Mouse (Mus musculus): ENCODE results near the gene Olfr315.
"Not testable (repeated sequence)": the region's sequence is repeated elsewhere in the genome, so short reads cannot be mapped to it uniquely, and the experiment has no call there.

Olfr315 gene

DNA sequence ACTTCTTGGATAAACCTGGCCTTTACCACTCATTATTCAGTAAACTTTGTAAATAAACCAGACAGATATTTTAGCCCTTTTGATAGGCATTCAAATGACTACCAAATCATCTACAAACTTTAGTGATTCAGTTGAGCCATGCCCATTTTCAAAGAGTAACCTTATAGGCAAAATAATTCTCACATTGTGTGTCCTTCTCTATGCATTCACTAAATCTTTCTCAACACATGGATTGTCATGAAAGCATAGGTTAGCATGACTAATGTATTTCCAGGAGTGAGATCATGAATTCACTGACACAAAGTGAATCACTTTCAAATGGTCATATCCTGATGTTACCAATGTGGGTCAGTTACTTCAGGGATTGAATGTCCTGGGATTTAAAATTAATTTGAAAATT is at the start of gene Olfr315:
Gene Olfr315 (plus strand): TSS at position 301 of the 400 bp plus-strand sequence.
- no peak for DNase-seq (ENCODE audit: low read depth, low spot score)

DNA sequence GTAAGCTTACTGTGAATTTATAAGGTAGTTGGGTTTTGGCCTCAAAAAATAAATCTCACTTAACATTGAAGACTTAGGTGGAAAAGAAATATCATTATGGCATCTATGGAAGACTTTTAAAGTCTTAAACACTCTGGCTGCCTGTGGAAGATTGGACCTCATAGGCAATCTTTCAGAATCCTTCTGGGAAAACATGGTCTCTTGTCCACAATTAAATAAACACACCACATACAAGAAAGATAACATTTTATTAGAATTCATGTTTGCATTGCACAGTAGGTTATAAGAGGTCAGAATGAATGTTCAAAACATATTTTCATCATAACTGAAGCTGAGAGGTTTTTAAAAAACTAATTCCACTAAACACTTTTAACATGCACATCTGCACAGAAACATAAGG is 49.1 kb upstream of the Olfr315 start, which contains the start of gene Olfr318:
Gene Olfr318 (minus strand): TSS at position 101 of the 400 bp plus-strand sequence.
- no peak for DNase-seq (ENCODE audit: low read depth, low spot score)

DNA sequence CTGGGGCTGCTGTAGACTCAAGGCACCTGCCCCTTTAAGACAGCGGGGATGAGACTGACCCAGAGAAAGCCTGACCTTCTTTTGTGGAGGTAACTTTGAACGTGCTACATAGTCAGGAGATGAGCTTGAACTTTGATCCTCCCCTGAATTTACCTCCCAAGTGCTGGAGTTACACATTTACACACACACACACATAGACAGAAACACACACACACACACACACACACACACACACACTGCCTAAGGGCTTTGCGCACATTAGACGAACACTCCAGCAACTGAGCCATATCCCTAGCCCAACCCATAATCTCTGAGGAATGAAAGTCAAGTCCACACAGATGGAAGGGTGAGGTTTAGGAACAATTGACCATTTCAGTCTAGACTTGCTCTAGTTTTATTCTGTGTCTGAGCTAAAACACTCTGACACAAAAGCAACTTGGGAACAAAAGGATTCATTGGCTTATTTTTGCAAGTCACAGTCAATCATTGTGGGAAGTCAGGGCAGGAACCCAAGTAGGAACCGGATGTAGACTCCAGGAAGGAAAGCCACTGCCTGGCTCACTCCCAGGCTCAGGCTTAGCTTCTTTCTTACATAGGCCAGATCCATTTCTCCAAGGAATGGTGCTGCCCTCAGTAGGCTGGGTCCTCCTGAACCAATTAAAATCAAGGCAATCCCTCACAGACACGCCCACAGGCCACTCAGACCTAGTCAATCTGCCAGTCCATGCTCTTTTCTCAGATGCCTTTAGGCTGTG is 44.9 kb upstream of the Olfr315 start:
- not testable (repeated sequence) for DNase-seq (ENCODE audit: low read depth, low spot score)

DNA sequence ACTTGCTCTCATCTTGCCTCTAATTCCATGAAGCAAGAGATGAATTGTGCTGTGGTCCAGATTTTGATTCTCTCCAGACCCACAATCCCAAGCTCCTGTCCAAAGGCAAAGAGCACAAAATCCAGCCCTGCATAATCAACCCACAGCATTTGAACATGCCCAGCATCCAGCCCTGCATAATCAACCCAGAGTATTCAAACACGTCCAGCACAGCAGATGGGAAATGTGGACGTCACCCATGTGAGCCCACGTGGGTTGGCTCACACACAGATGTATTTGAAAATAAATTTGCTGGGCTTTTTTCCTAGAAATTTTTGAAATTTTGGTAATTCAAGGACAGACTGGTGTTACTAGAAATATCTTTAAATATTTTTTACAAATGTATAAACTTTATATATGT is 39.6 kb upstream of the Olfr315 start:
- peak; percentile 6 for DNase-seq (ENCODE audit: low read depth, low spot score)

DNA sequence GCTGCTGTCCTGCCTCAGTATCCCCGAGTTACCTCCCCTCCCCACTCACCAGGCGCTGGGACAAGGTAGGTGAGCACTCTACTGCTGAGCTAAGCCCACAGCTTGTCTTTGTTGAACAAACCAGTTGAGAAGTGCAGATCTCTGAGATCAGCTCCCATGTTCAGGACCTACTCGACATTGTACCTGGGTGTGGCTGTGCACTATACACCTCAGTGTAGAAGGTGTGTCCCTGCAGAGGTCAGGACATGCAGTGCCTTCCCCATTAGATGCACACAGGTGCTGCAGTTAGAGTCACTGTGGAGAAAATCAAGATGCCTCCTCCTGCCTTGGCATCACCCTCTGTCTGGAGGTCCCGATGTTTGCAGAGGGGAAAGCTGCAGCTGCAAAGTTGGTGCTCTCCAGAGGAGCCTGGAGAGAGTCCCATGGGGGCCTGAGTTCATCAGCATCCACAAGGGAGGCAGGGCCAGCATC is 34.2 kb upstream of the Olfr315 start, which contains the start of gene Olfr317:
Gene Olfr317 (minus strand): TSS at position 421 of the 471 bp plus-strand sequence.
- DNase-seq (ENCODE audit: low read depth, low spot score): no peak

DNA sequence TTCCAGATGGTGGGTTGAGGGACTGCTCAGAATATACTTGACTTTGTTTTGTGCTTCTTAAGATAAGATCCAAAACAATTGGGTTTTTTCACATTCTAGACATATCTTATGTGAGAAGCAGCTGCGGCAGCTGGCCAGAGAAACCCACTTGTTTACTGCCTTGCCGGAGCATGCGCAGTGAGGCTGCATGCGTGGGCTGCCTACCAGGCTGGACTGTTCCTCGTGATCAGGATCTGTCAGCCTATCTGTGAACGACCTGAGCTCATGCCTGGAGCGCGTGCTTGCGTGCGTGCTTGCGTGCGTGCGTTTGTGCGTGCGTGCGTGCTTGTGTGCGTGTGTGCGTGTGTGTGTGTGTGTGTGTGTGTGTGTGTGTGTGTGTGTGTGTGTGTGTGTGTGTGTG is 21.9 kb upstream of the Olfr315 start:
- not testable (repeated sequence) for DNase-seq (ENCODE audit: low read depth, low spot score)

DNA sequence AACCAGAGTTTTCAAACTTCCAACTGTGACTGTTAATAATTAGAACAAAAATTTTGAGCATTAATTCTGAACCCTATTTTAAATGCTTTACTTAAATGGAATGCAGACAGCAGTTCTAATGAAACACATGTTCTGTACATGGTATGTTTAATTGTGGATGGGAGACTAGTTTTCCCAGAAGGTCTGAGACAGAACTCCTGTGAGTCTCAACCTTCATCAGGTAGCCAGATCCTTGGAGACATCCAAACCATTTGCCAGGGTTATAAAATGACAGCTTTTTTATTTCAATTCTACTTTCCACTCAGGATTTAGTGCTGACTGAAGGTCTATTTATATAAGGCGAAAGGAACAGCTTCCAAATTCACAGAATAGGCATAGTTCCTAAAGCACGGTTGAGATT is 20.6 kb upstream of the Olfr315 start, which contains the start of gene Olfr316:
Gene Olfr316 (plus strand): TSS at position 301 of the 400 bp plus-strand sequence.
- DNase-seq (ENCODE audit: low read depth, low spot score): no peak

DNA sequence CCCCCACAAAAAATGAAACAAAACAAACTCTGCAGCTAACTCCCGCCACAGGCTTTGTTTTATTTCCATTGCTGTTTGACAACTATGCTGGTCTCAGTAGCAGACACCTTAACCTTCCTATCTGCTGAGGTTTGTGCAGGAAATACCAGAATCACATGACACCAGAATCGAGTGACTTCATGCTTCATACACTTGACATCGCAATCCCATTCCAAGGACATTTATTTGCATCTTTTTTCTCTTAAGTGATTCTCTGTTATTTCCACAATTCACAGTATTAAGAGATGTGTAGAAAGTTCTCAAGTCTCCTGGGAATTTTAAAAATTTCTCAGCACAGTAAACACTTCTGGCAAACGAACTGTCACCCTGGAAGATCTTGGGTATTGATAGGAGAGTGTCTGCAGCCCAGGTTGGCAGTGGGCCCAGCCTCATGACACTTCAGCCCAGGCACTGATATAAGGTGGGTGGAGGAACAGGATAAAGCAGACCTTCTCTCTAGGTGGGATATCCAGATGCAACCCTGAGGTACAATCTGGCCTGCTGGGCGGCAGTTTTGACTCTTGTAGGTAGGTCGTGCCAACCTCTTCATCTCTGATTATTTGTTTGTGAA is 9.6 kb downstream of the Olfr315 start, which contains the start of gene Olfr314:
Gene Olfr314 (plus strand): TSS at position 473 of the 610 bp plus-strand sequence.
- no peak for DNase-seq (ENCODE audit: low read depth, low spot score)

DNA sequence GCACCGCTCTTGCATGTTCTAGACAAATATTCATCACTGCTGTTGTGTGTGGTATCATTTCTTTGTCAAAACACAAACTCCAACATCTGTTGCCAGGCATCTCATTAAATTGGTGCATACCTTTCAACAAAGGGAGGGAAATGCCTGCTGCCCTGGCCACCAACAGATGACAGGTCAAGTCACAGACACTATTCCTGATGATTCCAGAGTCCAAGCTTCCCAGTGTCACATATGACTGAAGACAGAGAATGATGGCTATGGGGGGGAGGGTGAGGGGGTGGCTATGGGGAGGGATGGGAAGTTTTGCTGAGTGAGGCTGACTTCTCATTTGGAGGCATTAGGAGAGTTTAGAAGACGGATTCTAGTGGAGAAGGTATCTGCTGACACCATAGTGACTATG is 11.2 kb downstream of the Olfr315 start:
- DNase-seq (ENCODE audit: low read depth, low spot score): no peak

DNA sequence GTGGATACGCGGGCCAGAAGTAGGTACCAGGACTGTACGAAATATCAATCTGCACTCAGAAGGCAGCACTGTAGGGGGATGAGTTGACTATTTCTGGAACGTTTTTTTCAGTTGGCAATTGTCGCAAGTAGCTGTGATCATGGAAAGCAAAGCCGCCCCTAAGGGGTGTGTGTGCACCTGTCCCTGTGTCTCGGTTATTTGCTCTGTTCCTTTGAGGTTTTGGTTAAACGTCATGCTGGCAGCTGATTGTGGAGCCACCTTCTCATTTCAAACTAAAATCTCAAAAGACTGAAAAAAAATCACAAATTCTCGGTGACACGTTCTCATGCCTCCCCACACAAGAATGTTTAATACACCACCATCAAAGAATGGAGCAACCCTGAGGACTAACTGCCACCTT is 14.7 kb downstream of the Olfr315 start:
- no peak for DNase-seq (ENCODE audit: low read depth, low spot score)

DNA sequence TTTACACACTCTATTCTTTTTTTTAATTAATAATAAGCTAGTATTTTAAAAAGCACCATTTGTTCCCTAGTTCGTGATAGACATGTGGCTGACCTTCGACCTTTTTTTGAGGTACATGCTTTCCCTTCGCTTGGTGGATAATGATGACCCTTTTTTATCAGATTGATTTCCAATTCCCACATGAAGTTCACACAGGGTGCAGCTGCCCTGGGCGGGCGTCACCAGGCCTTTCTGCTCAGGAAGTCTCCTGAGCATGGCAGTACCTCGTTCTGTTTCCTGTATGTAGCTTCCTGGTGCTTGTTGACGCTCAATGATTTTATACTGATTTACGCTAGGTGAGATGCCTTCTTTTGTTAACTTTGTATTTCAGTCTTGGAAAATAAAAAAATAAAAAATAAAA is 15.4 kb downstream of the Olfr315 start:
- no peak for DNase-seq (ENCODE audit: low read depth, low spot score)

DNA sequence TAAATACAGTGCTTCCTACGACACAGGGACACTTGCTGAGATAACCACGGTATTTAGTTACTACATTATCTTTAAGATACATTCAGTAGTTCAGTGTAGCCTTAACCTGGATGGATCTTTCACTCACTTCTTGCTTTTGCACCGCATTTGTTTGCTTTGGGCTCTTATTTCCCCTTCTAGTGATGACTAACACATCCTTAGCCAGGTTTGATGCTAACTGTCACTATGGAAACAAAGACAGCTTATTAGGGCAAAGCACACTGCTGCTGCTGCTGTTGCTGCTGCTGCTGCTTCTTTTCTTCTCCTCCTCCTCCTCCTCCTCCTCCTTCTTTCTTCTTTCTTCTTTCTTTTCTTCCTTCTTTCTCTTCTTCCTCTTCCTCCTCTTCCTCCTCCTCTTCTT is 16.5 kb downstream of the Olfr315 start:
- DNase-seq (ENCODE audit: low read depth, low spot score): no peak

DNA sequence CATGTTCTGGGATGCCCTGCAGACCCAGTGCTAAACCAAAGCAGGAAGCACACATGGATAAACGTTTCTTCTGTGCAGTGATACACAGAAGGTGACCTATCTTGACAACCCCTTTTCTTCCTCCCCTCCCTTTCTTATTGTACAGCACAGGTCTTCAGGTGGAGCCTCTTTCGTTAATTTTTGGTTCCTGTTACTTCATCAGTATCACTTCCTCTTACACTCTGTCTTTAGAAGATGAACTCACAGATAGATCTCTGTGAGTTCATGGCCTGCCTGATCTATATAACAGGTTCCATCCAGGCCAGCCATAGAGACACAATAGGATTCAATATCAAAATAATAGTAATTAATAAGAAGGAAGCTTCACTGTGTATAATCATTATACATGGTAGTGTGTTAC is 17.1 kb downstream of the Olfr315 start:
- no peak for DNase-seq (ENCODE audit: low read depth, low spot score)

DNA sequence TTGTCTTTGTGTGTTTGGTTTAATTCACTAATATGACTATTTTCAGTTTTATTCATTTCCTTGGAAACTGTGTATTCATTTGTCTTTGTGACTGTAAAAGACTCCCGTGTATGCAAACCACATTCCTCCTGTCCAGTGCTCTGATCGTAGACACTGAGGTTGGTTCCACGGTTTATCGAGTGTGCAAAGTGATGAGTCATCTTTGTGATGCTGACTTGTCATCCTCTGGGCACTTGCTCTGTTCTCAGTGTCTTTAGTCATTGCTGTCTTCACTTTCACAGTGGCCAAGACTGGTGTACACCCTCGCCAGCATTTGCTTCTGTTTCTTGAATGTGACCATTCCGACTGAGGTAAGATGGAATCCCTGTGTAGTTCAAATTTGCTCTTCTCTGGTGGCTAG is 17.7 kb downstream of the Olfr315 start:
- no peak for DNase-seq (ENCODE audit: low read depth, low spot score)

DNA sequence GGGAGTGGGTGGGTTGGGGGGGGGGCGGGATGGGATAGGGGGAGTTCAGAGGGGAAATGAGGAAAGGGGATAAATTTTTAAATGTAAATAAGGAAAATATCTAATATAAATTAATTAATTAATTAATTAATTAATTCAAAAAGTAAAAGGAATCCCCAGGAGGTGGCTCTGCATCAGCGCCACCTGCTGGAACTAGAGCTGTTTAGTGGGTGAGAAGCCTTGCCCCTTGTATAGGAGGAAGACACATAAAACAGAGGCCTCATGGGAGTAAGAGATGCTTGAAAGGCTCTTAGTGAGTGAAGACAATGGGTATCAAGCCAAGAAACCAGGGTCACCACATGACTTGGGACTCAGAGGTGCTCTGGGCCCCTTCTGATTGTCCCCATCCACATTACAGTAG is 22.9 kb downstream of the Olfr315 start:
- DNase-seq (ENCODE audit: low read depth, low spot score): no peak

DNA sequence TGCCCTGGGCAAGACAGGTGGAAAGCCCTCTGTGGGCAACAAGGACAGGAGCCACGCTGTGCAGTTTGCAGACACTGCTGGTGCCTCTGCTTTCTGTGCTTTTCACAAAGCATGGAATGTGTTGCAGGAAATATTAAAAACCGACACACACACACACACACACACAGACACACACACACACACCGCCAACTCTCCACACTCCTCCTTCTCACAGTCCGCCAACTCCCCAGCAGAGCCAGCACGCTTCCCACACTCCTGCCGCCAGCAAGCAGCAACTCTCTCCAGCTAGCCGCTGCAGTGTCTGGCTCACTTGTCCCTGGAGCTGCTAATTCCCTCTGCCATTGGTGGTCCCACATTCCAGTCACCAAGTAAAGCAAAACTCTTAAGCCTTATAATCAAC is 23.9 kb downstream of the Olfr315 start:
- no peak for DNase-seq (ENCODE audit: low read depth, low spot score)

DNA sequence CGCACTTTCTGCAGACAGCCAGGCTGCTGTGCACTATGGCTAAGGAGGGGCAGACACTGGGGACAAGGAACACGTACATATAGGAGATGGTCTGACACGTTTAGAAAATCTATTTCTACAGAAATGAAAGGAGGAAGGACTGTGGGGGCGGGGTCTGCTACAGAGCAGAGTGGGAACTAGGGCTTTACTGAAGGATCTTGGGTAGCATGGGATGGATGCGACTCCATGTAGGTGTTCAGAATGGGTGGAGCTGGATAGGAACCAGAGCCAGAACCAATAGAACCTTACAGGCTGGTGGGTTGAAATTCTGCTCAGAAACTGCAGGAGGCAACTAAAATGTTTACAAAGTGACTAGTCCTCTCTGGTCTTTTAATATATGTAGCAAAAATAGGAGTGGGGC is 26.8 kb downstream of the Olfr315 start:
- no peak for DNase-seq (ENCODE audit: low read depth, low spot score)

DNA sequence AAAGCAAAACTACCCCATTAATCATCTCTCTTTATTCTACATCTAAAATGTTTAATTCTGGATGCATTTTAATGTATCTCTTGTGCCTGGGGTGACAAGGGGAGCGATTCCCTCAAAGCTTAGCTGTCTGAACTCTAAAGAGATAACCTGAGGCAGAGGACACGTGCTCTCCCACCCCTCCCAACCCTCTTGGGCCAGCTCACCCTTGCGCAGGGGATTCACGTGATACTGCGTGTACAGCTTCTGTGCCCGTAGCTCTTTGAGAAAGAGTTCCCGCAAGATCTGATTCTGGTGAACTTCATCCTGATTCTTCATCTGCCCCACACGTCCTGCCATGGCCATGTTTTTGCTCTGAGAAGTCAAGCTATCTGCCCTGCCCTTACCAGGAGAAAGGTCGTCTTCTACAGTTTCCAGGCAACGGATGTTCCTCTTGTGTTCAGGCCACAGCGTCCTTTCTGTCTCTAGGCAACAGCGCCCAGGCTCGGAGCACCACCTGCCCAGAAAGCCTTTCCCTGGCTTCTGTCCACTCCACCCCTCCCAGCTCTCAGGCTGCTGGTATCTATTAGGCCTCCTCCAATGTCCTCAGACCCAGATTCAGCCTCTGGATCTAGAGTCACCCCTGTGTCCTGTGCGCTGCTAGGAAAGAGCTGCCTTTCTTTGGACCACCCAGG is 28.7 kb downstream of the Olfr315 start, which contains the start of gene Fam183b:
Gene Fam183b (minus strand): TSS at position 403 of the 671 bp plus-strand sequence.
- peak; percentile 54 for DNase-seq (ENCODE audit: low read depth, low spot score)

DNA sequence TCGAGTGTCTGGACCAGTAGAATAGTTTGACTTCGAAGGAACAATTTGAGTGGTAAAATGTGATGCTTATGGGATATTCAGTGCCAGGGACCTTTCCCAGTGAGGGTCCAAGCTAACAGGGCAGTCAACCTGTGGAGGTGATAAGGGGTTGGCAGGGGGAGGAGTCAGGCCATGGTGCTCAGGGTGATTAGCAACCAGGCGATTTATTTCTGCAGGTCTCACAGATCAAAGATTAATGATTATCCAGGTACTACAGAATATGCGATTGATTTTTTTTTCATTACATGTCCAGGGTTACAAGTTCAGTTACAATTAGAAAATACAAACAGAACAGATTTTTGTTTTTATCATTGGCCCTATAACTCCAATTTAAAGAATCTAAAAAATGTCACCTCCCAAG is 30.9 kb downstream of the Olfr315 start:
- no peak for DNase-seq (ENCODE audit: low read depth, low spot score)

DNA sequence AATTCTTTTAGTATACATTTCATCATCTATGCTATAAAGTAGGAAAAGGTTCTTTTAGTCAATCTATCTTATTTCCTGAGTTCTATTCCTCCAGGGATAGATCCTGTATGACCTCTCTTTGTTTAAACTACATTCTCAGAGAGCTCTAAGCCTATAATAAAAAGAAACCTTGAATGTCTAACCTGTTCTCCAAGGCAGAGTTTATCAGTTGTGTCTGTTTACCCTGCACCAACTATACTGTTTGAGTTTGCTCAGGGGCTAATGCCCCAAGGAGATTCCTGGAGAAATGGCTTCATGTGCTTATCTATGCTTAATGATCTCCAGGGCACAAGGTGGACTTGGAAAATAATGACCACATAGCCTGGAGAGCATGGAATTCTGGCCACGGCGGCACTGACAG is 31.4 kb downstream of the Olfr315 start:
- no peak for DNase-seq (ENCODE audit: low read depth, low spot score)

DNA sequence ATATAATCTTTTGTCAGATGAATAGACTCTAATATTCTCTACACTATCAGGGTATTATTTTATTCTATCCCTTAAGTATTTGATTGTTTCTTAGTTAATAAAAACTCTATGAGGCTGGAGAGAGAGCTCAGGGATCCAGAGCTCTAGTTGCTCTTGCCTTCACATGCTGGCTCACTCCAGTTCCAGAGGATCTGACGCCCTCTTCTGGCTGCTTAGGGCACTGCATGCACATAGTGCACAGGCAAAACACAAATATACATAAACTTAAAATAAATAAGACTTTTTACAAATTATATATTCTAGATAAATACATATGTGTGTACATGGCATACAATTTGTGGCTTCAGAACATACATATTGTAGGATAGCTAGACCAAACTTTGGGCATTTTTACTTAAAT is 39.0 kb downstream of the Olfr315 start:
- DNase-seq (ENCODE audit: low read depth, low spot score): no peak

DNA sequence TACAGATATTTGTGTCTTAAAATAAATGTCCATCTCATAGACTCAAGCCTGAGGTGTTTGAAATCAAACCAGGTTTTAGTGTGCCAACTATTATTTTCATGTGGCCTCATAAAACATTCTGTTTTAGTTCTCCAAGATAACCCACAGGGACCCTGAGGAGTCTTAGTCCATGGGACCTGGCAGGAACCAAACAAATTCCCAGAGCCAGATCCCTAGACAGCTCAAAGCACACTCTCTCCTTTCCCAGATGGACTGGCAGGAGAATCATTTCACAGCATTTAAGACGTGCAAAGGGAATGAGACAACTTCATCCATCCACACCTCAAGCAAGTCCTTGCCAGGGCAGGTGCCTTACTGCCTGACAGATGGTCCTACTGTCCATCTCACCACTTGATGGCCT is 41.7 kb downstream of the Olfr315 start, which contains the start of gene Olfr313:
Gene Olfr313 (plus strand): TSS at position 301 of the 400 bp plus-strand sequence.
- not testable (repeated sequence) for DNase-seq (ENCODE audit: low read depth, low spot score)

Data from mesoderm, embryonic 11.5 days (tissue).